Mouse (Mus musculus) kidney, adult 9 months (tissue): ENCODE data around the gene Ifngr1.

ENCODE experiments used
- DNase-seq: peaks from one replicate; pipeline ENCODE4 v3.0.0; 2022

The Ifngr1 gene

GRCm38 (mm10) chr10:19591641-19592441 lies at the start of gene Ifngr1:
TSS of gene Ifngr1 (plus strand) at chr10:19591949.
- DNase-seq = peak; percentile 100

GRCm38 (mm10) chr10:19546825-19547224 lies 44.9 kb upstream of the Ifngr1 start:
- no peak for DNase-seq

GRCm38 (mm10) chr10:19548016-19548415 lies 43.7 kb upstream of the Ifngr1 start:
- no peak for DNase-seq

- no peak for DNase-seq
These were observed 43.3 kb upstream of the Ifngr1 start for GRCm38 (mm10) chr10:19548491-19548890.

GRCm38 (mm10) chr10:19551585-19551984 lies 40.2 kb upstream of the Ifngr1 start:
- DNase-seq = no peak

GRCm38 (mm10) chr10:19553857-19554256 lies 37.9 kb upstream of the Ifngr1 start:
- no peak for DNase-seq

GRCm38 (mm10) chr10:19557696-19558095 lies 34.1 kb upstream of the Ifngr1 start:
- no peak for DNase-seq

GRCm38 (mm10) chr10:19559565-19560165 lies 32.1 kb upstream of the Ifngr1 start:
- no peak for DNase-seq

- DNase-seq = no peak
These were observed 29.2 kb upstream of the Ifngr1 start for GRCm38 (mm10) chr10:19562598-19562997.

- no peak for DNase-seq
These were observed 28.3 kb upstream of the Ifngr1 start for GRCm38 (mm10) chr10:19563443-19563861.

GRCm38 (mm10) chr10:19567481-19567880 lies 24.3 kb upstream of the Ifngr1 start:
- DNase-seq = no peak

GRCm38 (mm10) chr10:19570288-19570687 lies 21.5 kb upstream of the Ifngr1 start:
- DNase-seq = no peak

GRCm38 (mm10) chr10:19570716-19571115 lies 21.0 kb upstream of the Ifngr1 start:
- DNase-seq = no peak

- no peak for DNase-seq
These were observed 14.2 kb upstream of the Ifngr1 start for GRCm38 (mm10) chr10:19577571-19577970.

- no peak for DNase-seq
These were observed 13.7 kb upstream of the Ifngr1 start for GRCm38 (mm10) chr10:19578001-19578400.

- DNase-seq = no peak
These were observed 13.3 kb upstream of the Ifngr1 start for GRCm38 (mm10) chr10:19578409-19578986.

- DNase-seq = no peak
These were observed 11.1 kb upstream of the Ifngr1 start for GRCm38 (mm10) chr10:19580660-19581059.

GRCm38 (mm10) chr10:19581844-19582582 lies 9.7 kb upstream of the Ifngr1 start:
- DNase-seq = no peak

GRCm38 (mm10) chr10:19582806-19583430 lies 8.8 kb upstream of the Ifngr1 start:
- no peak for DNase-seq

GRCm38 (mm10) chr10:19584064-19584463 lies 7.7 kb upstream of the Ifngr1 start:
- DNase-seq = no peak

GRCm38 (mm10) chr10:19584846-19585245 lies 6.9 kb upstream of the Ifngr1 start:
- no peak for DNase-seq

- DNase-seq = no peak
These were observed 5.9 kb upstream of the Ifngr1 start for GRCm38 (mm10) chr10:19585860-19586259.

- no peak for DNase-seq
These were observed 4.5 kb upstream of the Ifngr1 start for GRCm38 (mm10) chr10:19587281-19587680.
